Mouse (Mus musculus) megakaryocyte-erythroid progenitor cell, adult 5-6 weeks (primary cell): Measurements from ENCODE around the gene Dscam. TPM values are rescaled to one million over a fixed set of nuclear protein-coding genes. Genes with fewer than 3 reads are reported as not detected.

Source experiments
- ATAC-seq: replicated peaks from 2 replicates; pipeline ENCODE4 v1.8.0; 2016; ENCODE audit warnings: mild to moderate bottlenecking, inconsistent platforms; ENCODE audit not compliant: severe bottlenecking, poor library complexity, low FRiP score, low TSS enrichment
- total RNA-seq, 2 experiments: library from RNA; stranded (forward) in 1 of 2; stranded (reverse) in 1 of 2; fragments of 200-1000, 215-1000 nt in 1 of 2; fragments of >200 nt in 1 of 2; fragmentation: Nextera tagmentation in 1 of 2; gene quantifications; 2 replicates each; pipeline ENCODE4 v1.2.3; 2014 to 2017

The Dscam gene
- total RNA-seq, 2 experiments from 2014 or later = 0.19 TPM; not detected in 1

GRCm38 (mm10) chr16:96843691-96844400 lies 326.7 kb downstream of the Dscam start:
- no peak for ATAC-seq

GRCm38 (mm10) chr16:96842829-96843360 lies 327.7 kb downstream of the Dscam start:
- ATAC-seq = no peak

DNA sequence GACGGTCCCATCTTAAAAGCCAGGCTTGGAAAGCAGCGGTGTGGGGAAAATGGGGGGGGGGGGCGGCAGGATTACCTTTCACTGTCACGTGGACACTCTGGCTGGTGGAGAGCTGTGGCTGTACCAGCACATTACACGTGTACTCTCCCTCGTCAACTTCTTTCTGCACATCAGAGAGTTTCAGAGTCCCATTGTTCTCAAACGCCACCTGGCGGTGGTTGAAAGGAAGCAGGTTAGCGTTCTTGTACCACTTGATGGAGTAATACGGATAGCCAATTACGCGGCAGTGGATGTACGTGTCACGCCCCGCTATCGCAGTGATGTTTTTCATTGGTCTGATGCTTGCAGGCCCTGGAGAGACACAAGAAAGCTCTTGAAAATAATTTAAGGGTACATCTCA lies 350.9 kb downstream of the Dscam start:
- peak; percentile 97 for ATAC-seq

GRCm38 (mm10) chr16:96806298-96806697 lies 364.3 kb downstream of the Dscam start:
- no peak for ATAC-seq

DNA sequence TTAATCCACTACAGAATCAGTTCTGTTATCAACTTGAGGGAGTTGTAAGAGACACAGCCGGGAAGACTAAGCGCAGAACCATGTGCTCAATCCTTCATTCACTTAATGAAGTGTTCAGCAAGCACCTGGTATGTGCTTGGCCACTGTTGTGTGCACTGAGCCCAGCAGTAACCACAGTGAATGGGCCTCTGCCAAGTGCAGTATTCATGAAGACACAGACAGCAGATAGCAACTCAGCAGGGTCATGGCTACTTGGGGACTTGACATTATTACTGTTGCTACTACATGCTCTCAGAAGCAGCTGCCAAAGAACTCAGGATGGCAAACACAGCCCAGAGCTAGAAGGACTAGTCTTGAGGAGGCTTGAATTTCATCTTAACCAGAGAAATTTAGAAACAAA lies 367.9 kb downstream of the Dscam start:
- ATAC-seq = no peak

DNA sequence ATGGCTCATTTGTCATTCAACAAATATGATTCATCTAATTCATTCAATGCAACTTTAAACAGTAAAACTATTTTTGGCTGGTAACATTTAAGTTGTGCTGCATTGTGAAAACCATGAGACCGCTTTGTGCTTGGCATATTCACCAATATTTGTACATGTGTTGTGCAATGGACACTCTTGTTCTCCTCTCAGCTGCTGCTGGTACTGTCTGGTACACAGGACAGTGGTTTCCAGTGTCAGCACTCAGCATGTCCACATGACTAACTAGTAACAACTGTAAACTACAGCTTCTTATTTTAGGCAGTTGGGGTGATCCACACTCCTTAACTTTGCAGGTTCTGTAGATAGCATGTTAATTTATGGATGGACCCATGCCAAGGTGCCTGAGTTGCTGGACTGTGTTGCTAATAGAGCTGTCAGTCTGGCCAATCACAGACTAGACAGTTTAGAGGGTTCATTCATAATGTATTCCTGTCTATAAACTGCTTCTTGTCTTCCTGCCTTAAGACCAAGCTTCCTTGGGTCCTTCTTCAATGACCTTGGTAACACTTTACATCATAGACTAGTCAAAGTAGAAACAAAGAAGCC lies 368.8 kb downstream of the Dscam start:
- ATAC-seq = no peak

- ATAC-seq = peak; percentile 87
Observed at GRCm38 (mm10) chr16:96795431-96795830, 375.1 kb downstream of the Dscam start.

DNA sequence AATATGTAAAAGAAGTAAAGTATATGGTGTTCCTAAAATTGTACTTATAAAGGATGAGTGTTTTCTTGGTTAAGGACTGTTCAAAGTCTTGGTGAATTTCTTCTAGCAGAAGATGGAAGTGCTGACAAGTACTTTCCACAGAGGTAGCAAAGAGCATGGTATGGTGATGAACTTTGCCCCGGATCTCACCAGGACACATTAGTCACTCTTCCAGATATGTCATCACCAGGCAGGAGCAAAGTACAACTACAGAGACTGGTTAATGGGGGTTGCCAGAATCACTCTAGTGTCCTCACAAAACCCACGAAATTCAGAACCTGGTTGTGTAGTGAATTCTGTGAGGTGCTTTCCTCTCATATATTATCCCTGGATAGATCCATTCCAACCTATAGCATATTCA lies 379.2 kb downstream of the Dscam start:
- ATAC-seq = no peak

DNA sequence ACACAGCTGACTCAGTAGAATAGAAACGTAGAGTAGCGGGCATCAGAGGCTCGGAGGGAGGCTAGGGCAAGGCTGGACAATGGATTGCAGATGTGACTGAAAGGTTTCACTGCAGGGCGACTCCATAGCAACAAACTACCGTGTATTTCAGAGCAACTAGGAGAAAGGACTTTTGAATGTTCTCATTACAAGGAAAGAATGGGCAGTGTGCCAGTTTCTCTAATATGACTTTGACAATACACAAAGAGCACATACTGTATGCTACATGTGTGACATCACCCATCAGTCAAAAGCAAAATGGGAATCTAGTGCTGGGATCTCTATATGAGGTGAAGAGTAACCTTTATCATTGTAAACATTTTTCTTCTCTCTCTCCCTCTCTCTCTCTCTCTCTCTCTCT lies 382.3 kb downstream of the Dscam start:
- no peak for ATAC-seq

GRCm38 (mm10) chr16:96779021-96779420 lies 391.5 kb downstream of the Dscam start:
- no peak for ATAC-seq

DNA sequence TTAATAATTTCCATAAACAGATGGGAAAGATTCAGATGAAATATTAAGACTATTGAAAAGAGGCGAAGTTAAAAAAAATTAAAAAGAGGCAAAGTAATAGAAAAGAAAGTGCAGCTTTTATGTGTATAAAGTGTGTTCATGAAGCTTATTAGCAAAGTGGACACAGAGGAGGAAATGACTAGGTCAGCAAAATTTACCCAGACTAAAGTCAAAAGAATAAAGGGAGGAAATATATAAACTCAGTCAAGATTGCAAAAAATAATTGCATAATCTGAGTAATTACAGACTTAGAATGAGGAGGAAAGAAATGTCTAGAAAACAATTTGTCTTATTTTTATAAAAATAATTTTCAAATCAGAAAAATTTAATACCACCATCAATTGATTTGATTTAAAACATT lies 396.3 kb downstream of the Dscam start:
- ATAC-seq = no peak

- ATAC-seq = no peak
Observed at GRCm38 (mm10) chr16:96767985-96768384, 402.6 kb downstream of the Dscam start.

- ATAC-seq = no peak
Observed at GRCm38 (mm10) chr16:96767508-96767907, 403.0 kb downstream of the Dscam start.

- no peak for ATAC-seq
Observed at GRCm38 (mm10) chr16:96761225-96761624, 409.3 kb downstream of the Dscam start.

DNA sequence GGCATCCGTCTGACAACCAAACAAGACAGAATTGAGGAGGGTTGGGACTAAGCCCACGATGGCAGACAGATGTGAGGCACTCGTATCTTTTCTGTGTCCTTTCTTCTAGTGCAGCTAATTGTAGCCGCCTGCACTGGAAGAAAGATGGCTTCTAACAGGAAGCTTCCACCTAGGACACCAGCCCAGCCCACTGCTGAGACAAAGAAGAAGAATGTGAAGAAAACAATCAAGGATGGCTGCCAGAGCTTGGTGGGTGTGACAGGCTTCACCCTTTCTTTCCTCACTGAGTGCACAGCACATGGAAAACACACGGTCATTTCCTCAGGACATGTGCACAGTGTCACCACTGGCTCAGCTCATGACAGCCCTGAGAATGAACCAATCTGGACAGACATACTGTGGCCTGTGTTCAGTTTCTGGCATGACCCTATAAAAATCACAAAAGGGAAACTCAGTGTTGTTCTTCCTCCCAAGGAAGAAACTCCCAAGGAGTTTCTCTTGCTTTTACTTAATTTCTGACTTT lies 411.4 kb downstream of the Dscam start:
- ATAC-seq = no peak

- no peak for ATAC-seq
Observed at GRCm38 (mm10) chr16:96758381-96758780, 412.2 kb downstream of the Dscam start.

DNA sequence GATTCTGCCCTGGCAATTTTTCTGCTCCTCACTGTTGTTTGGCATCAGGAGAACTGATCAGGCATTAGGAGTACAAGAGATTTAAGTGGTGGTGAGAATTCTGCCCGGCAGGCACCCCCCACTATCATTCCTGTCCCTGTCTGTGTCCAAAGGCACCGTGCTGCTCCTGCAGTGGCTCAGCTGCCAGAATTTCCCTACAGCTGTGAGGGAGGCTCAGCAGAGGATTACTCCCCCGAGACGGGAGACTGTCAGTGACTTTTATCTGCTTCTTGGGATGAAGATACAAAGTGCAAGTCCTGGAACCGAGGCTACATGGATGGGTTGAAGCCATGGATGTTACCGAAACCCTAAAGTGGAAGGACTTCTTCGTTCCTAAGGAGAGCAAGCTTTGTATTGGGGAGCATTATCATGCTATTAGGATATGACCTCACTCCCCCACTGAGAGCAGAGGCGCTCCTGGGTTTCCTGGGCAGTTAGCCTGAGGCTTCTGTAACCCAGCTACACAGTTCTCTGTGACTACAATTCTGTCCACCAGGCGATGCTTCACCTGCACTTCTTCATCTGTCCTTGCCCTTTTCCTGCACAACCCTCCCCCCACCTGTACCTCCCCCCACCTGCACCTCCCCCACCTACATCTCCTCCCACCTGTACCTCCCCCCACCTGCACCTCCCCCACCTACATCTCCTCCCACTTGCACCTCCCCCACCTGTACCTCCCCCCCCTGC lies 412.8 kb downstream of the Dscam start:
- ATAC-seq = no peak

- no peak for ATAC-seq
Observed at GRCm38 (mm10) chr16:96756994-96757393, 413.6 kb downstream of the Dscam start.

GRCm38 (mm10) chr16:96754971-96755504 lies 415.5 kb downstream of the Dscam start:
- no peak for ATAC-seq

DNA sequence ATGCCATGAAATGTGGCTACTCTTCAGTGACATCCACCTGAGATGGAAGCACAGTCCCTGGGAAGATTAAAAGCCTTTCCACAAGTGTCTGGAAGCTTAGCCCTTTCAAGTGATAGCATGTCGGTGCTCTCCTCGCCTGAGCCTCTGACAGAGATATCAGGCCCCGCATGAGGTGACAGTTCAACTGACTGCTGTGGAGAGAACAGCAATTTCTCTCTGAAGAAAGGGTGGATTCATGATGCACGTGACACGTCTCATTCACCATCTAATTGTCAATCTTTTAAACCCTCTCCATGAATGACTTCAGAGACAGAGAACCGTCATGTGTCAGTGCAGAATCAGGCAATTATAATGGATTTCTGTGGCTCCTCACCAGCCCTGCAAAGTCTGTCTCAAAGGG lies 416.2 kb downstream of the Dscam start:
- peak; percentile 73 for ATAC-seq
